Mouse (Mus musculus) heart, adult 2 months (tissue): ENCODE data around the gene Faap20.
A peak's percentile ranks its signal among the peaks of the same experiment; 100 is the strongest.
"Not testable (repeated sequence)": the region's sequence is repeated elsewhere in the genome, so short reads cannot be mapped to it uniquely, and the experiment has no call there.

Experiments used
- CTCF ChIP-seq: fragments of 200-600 bp; IDR thresholded peaks from 2 replicates; pipeline ENCODE4 v1.8.1; 2022; ENCODE audit warnings: antibody characterized with exemption, mild to moderate bottlenecking, moderate library complexity
- EP300 ChIP-seq: fragments of 200-500 bp; IDR thresholded peaks from 2 replicates; pipeline ENCODE4 v1.6.1; 2011; ENCODE audit warnings: low read depth, low read length, control low read depth; ENCODE audit not compliant: insufficient read depth
- POLR2A ChIP-seq: fragments of 200-500 bp; IDR thresholded peaks from 2 replicates; pipeline ENCODE4 v1.6.1; 2011; ENCODE audit warnings: mild to moderate bottlenecking, low read depth, low read length, control low read depth; ENCODE audit not compliant: insufficient read depth

- TF ChIP-seq CTCF, result peak; percentile 44
- TF ChIP-seq EP300, POLR2A: not testable (repeated sequence)
Observed at GRCm38 (mm10) chr4:155248054-155248453, 1.5 kb upstream of the Faap20 start.
